ENCODE assay signal across 10 mouse cellular contexts in genomic region chr2:174049481-174050338, GRCm38 (mm10). TPM values are rescaled to one million over a fixed set of nuclear protein-coding genes. Genes with fewer than 3 reads are reported as not detected.
DNase-seq lines count a peak whose midpoint lies in the region; ATAC-seq and TF ChIP-seq lines count a peak whose summit lies in the region.
"Had no signal": no experiment of that assay in that cellular context is flagged by ENCODE, and none has a peak within 500 bp of the region (broad histone marks: within the 10 kb centered on the region; RNA-seq: fewer than 3 reads in every experiment).

No protein-coding gene starts in this region.

- peak overlapping the region; percentile 20; the same call in 1 of the 2 replicates for H3K4me3 ChIP-seq in E14TG2a.4 (replicated peaks; ENCODE audit: low read length)
- H3K4me3 ChIP-seq in hindbrain, embryonic 11.5 days (ENCODE audit: low read depth, low read length): no peak overlapping the region
- no peak overlapping the region for H3K4me3 ChIP-seq in midbrain, embryonic 10.5 days
- no peak overlapping the region for H3K4me3 ChIP-seq in gastrocnemius, adult 2 months
- H3K4me3 ChIP-seq in thymus, adult 2 months (ENCODE audit: control insufficient read depth, insufficient read depth, low read length): no peak overlapping the region

- H3K9ac ChIP-seq in hindbrain, embryonic 11.5 days (ENCODE audit: low read depth, low read length): no peak overlapping the region

- no peaks in the 10 kb centered on the region for H3K36me3 ChIP-seq in E14TG2a.4 (ENCODE audit: insufficient read depth, low read length)
- no peaks in the 10 kb centered on the region for H3K36me3 ChIP-seq in hindbrain, embryonic 11.5 days (ENCODE audit: control insufficient read depth, insufficient read depth, low read length)
- H3K36me3 ChIP-seq in midbrain, embryonic 10.5 days: no peaks in the 10 kb centered on the region
- no peaks in the 10 kb centered on the region for H3K36me3 ChIP-seq in thymus, adult 2 months (ENCODE audit: control insufficient read depth, insufficient read depth, low read length)

- H3K4me2 ChIP-seq in hindbrain, embryonic 11.5 days (replicated peaks; ENCODE audit: low read depth, low read length): no peak overlapping the region

- peak; percentile 92 for DNase-seq in MN1 (ENCODE audit: low spot score)
- DNase-seq in hindbrain, embryonic 11.5 days (ENCODE audit: low spot score): peak; percentile 81
- DNase-seq in midbrain, embryonic 10.5 days (ENCODE audit: low spot score): peak; percentile 64
- DNase-seq in gastrocnemius, adult 2 months: no peak
- DNase-seq in right cerebral cortex, postnatal 14 days: no peak
- DNase-seq in layer of hippocampus, postnatal 14 days (ENCODE audit: low spot score in 2 of 2): no peak
- DNase-seq in thymus, adult 2 months: no peak
- DNase-seq: kidney, postnatal 14 days; thymus, postnatal 14 days had no signal

- H3K4me1 ChIP-seq in E14TG2a.4 (replicated peaks; ENCODE audit: low read depth, low read length): peaks cover 42% of the 10 kb centered on the region
- peaks cover 4% of the 10 kb centered on the region for H3K4me1 ChIP-seq in hindbrain, embryonic 11.5 days (replicated peaks; ENCODE audit: control insufficient read depth, insufficient read depth, low read length)
- peaks cover 40% of the 10 kb centered on the region for H3K4me1 ChIP-seq in midbrain, embryonic 10.5 days
- no peaks in the 10 kb centered on the region for H3K4me1 ChIP-seq in thymus, adult 2 months (replicated peaks; ENCODE audit: control insufficient read depth, insufficient read depth, low read length)

- WGBS in hindbrain, embryonic 11.5 days: 3% methylated on average over 4 of the region's 4 CpGs
- 13% methylated on average over 4 of the region's 4 CpGs for WGBS in midbrain, embryonic 10.5 days
- WGBS in thymus, adult 2 months: 57% methylated on average over 4 of the region's 4 CpGs

- TF ChIP-seq CTCF in E14TG2a.4 (conservative IDR thresholded peaks at IDR 0.05; ENCODE audit: low read length): no peak
- TF ChIP-seq CTCF in gastrocnemius, adult 2 months (IDR thresholded peaks at IDR 0.05): no peak
- no peak for TF ChIP-seq CTCF in thymus, adult 2 months (IDR thresholded peaks at IDR 0.05; ENCODE audit: borderline replicate concordance, control insufficient read depth, extremely low read depth, insufficient read depth, low read length, poor library complexity)

- no peak for TF ChIP-seq POLR2A in thymus, adult 2 months (IDR thresholded peaks at IDR 0.05; ENCODE audit: control insufficient read depth, extremely low read depth, insufficient read depth, low read length, poor library complexity)

- intact Hi-C loops in gastrocnemius, adult 2 months (cut with DNase I): no loop called here

- ATAC-seq in hindbrain, embryonic 11.5 days (ENCODE audit: low FRiP score): peak; percentile 95

- H3K27me3 ChIP-seq in E14TG2a.4 (ENCODE audit: insufficient read depth, low read length): peaks cover 22% of the 10 kb centered on the region
- H3K27me3 ChIP-seq in hindbrain, embryonic 11.5 days (ENCODE audit: control insufficient read depth, insufficient read depth, low read length): no peaks in the 10 kb centered on the region
- no peaks in the 10 kb centered on the region for H3K27me3 ChIP-seq in midbrain, embryonic 10.5 days (ENCODE audit: low read depth, poor library complexity, severe bottlenecking)
- no peaks in the 10 kb centered on the region; the same call in 1 of the 2 replicates for H3K27me3 ChIP-seq in thymus, adult 2 months (ENCODE audit: control insufficient read depth, insufficient read depth, low read length)

- H3K27ac ChIP-seq in hindbrain, embryonic 11.5 days (ENCODE audit: low read depth, low read length): peak overlapping the region; percentile 90
- H3K27ac ChIP-seq in midbrain, embryonic 10.5 days (replicated peaks): peak overlapping the region; percentile 77
- H3K27ac ChIP-seq in gastrocnemius, adult 2 months: no peak overlapping the region
- no peak overlapping the region for H3K27ac ChIP-seq in thymus, adult 2 months (ENCODE audit: control insufficient read depth, insufficient read depth, low read length)

- peaks cover 21% of the 10 kb centered on the region for H3K9me3 ChIP-seq in E14TG2a.4 (ENCODE audit: low read length)
- no peaks in the 10 kb centered on the region for H3K9me3 ChIP-seq in hindbrain, embryonic 11.5 days (ENCODE audit: control insufficient read depth, low read length)
- H3K9me3 ChIP-seq in midbrain, embryonic 10.5 days (replicated peaks): peaks cover 6% of the 10 kb centered on the region; the same call in 1 of the 2 replicates

RNA-seq across cellular contexts. Expression of gene Stx16, which starts 26.4 kb away (rescaled TPM):
- 8.5 and 9.8 TPM in 2 replicates for polyA plus RNA-seq in hindbrain, embryonic 11.5 days (2014; fragmentation: Nextera tagmentation; extraction: Ambion mirVana)
- 7.8 and 12.2 TPM in 2 replicates for polyA plus RNA-seq in midbrain, embryonic 10.5 days (2016; fragmentation: Nextera tagmentation; extraction: Ambion mirVana)
- total RNA-seq in gastrocnemius, adult 2 months (2021): 10 to 100 TPM; 19.9 to 21.1 TPM
- 10 to 100 TPM; 50.2 to 51.9 TPM for total RNA-seq in layer of hippocampus, postnatal 14 days (2021)
- 70.4 and 77.5 TPM in 2 replicates for polyA plus RNA-seq in thymus, adult 2 months (2012; rRNA removed)

Comparison
In these comparisons a context has a peak if more than half of its experiments do, and no peak if none do; other contexts are left out.
1. DNase-seq: peak in MN1 (single experiment), hindbrain, embryonic 11.5 days (single experiment) and midbrain, embryonic 10.5 days (single experiment); none in gastrocnemius, adult 2 months (single experiment), right cerebral cortex, postnatal 14 days (single experiment), layer of hippocampus, postnatal 14 days (0 of 2) and thymus, adult 2 months (single experiment).
2. H3K27ac ChIP-seq: peak in hindbrain, embryonic 11.5 days (single experiment) and midbrain, embryonic 10.5 days (single experiment); none in gastrocnemius, adult 2 months (single experiment) and thymus, adult 2 months (single experiment).